Mouse (Mus musculus) bone marrow macrophage, adult 2 months (primary cell): Measurements from ENCODE around the gene Setd4. TPM values are rescaled to one million over a fixed set of nuclear protein-coding genes. Genes with fewer than 3 reads are reported as not detected.
A peak's percentile ranks its signal among the peaks of the same experiment; 100 is the strongest.

Experiments used
- H3K27ac ChIP-seq: 2 replicates; pipeline ENCODE4 v1.5.1; 2012; ENCODE audit warnings: low read depth, low read length; ENCODE audit not compliant: insufficient read depth
- H3K4me1 ChIP-seq: 2 replicates; pipeline ENCODE4 v1.6.1; 2012; ENCODE audit warnings: low read length; ENCODE audit not compliant: control insufficient read depth, insufficient read depth
- H3K4me3 ChIP-seq: 2 replicates; pipeline ENCODE4 v1.5.1; 2012; ENCODE audit warnings: mild to moderate bottlenecking, low read length, moderate library complexity; ENCODE audit not compliant: insufficient read depth
- CTCF ChIP-seq: IDR thresholded peaks from 2 replicates; pipeline ENCODE4 v1.5.1; 2012; ENCODE audit warnings: low read depth, mild to moderate bottlenecking, low read length, moderate library complexity
- POLR2A ChIP-seq: IDR thresholded peaks from 2 replicates; pipeline ENCODE4 v1.6.1; 2012; ENCODE audit warnings: mild to moderate bottlenecking, low read depth, low read length, borderline replicate concordance
- polyA plus RNA-seq: library from polyadenylated mRNA; stranded (reverse); fragments of >200 nt; gene quantifications from 2 replicates; pipeline ENCODE4 v1.2.4, GENCODE M21; 2012; ENCODE audit not compliant: missing spikeins, insufficient read depth, insufficient read length

The Setd4 gene
- polyA plus RNA-seq, 1 experiment = 5.4 TPM

GRCm38 (mm10) chr16:93609796-93610195 lies 5.9 kb upstream of the Setd4 start:
- TF ChIP-seq POLR2A = no peak
- TF ChIP-seq CTCF = no peak
- no peak overlapping the region for H3K27ac ChIP-seq
- H3K4me1 ChIP-seq = peaks cover 7% of the 10 kb centered on the region; the same call in 1 of the 2 replicates
- H3K4me3 ChIP-seq = no peak overlapping the region

GRCm38 (mm10) chr16:93608731-93609130 lies 4.9 kb upstream of the Setd4 start:
- H3K4me1 ChIP-seq = peaks cover 10% of the 10 kb centered on the region
- TF ChIP-seq POLR2A (no peak), CTCF (no peak)
- H3K27ac ChIP-seq = no peak overlapping the region
- H3K4me3 ChIP-seq = no peak overlapping the region; the same call in 1 of the 2 replicates

- peaks cover 8% of the 10 kb centered on the region for H3K4me1 ChIP-seq
- TF ChIP-seq POLR2A = no peak
- TF ChIP-seq CTCF = no peak
- H3K4me3 ChIP-seq = peak overlapping the region; percentile 95
- H3K27ac ChIP-seq = no peak overlapping the region
Observed at GRCm38 (mm10) chr16:93607669-93608101, 3.8 kb upstream of the Setd4 start.

- Histone ChIP-seq H3K4me3 (no peak overlapping the region), H3K4me1 (peaks cover 5% of the 10 kb centered on the region), H3K27ac (no peak overlapping the region)
- TF ChIP-seq POLR2A = no peak
- TF ChIP-seq CTCF = no peak
Observed at GRCm38 (mm10) chr16:93606146-93606545, 2.3 kb upstream of the Setd4 start.

- TF ChIP-seq CTCF = no peak
- no peak for TF ChIP-seq POLR2A
- Histone ChIP-seq H3K4me1 (peaks cover 5% of the 10 kb centered on the region), H3K27ac (no peak within 1 kb of the TSS), H3K4me3 (no peak within 1 kb of the TSS)
Observed at GRCm38 (mm10) chr16:93605553-93605952, 1.7 kb upstream of the Setd4 start, which contains the start of gene Cbr1. Gene Cbr1 (plus strand): TSS chr16:93605853.

- TF ChIP-seq CTCF = no peak
- no peak for TF ChIP-seq POLR2A
- Histone ChIP-seq H3K27ac (no peak overlapping the region), H3K4me3 (peak overlapping the region; percentile 67), H3K4me1 (peaks cover 5% of the 10 kb centered on the region)
Observed at GRCm38 (mm10) chr16:93604481-93604969, 662 bp upstream of the Setd4 start.

- no peak overlapping the region for H3K27ac ChIP-seq
- H3K4me3 ChIP-seq = no peak overlapping the region
- H3K4me1 ChIP-seq = peaks cover 4% of the 10 kb centered on the region
- no peak for TF ChIP-seq CTCF
- TF ChIP-seq POLR2A = no peak
Observed at GRCm38 (mm10) chr16:93599461-93599860, 4.4 kb downstream of the Setd4 start.

GRCm38 (mm10) chr16:93597551-93597950 lies 6.3 kb downstream of the Setd4 start:
- no peak for TF ChIP-seq POLR2A
- H3K4me3 ChIP-seq = no peak overlapping the region
- H3K4me1 ChIP-seq = no peaks in the 10 kb centered on the region
- H3K27ac ChIP-seq = no peak overlapping the region

- TF ChIP-seq POLR2A (no peak), CTCF (no peak)
- no peaks in the 10 kb centered on the region for H3K4me1 ChIP-seq
- H3K4me3 ChIP-seq = no peak overlapping the region
- H3K27ac ChIP-seq = no peak overlapping the region
Observed at GRCm38 (mm10) chr16:93596807-93597206, 7.1 kb downstream of the Setd4 start.

GRCm38 (mm10) chr16:93595766-93596165 lies 8.1 kb downstream of the Setd4 start:
- H3K4me3 ChIP-seq = no peak overlapping the region
- H3K4me1 ChIP-seq = no peaks in the 10 kb centered on the region
- TF ChIP-seq POLR2A (no peak), CTCF (no peak)
- no peak overlapping the region for H3K27ac ChIP-seq

GRCm38 (mm10) chr16:93594448-93594847 lies 9.4 kb downstream of the Setd4 start:
- H3K4me3 ChIP-seq = no peak overlapping the region
- H3K27ac ChIP-seq = no peak overlapping the region
- no peak for TF ChIP-seq POLR2A
- TF ChIP-seq CTCF = no peak
- H3K4me1 ChIP-seq = no peaks in the 10 kb centered on the region
